Mouse (Mus musculus): ENCODE results near the gene Hprt. TPM values are rescaled to one million over a fixed set of nuclear protein-coding genes. Genes with fewer than 3 reads are reported as not detected.
A peak's percentile ranks its signal among the peaks of the same experiment; 100 is the strongest.

Hprt gene
- polyA plus RNA-seq, 1 experiment: 19.7 TPM

GRCm38 (mm10) chrX:53053885-53054284 is 65.9 kb downstream of the Hprt start:
- TF ChIP-seq CTCF (IDR thresholded peaks at IDR 0.05; ENCODE audit: insufficient read depth, low read length) (no peak), POLR2A (IDR thresholded peaks at IDR 0.05; ENCODE audit: borderline replicate concordance, extremely low read depth, low read depth, low read length) (no peak)
- peaks cover 3% of the 10 kb centered on the region for H3K4me1 ChIP-seq (ENCODE audit: control insufficient read depth, insufficient read depth, low read length)
- DNase-seq: no peak
- no peak overlapping the region for H3K4me3 ChIP-seq (replicated peaks; ENCODE audit: extremely low read depth, low read depth, low read length)
- WGBS: 48% methylated on average over 5 of the region's 5 CpGs

GRCm38 (mm10) chrX:53055771-53056170 is 67.8 kb downstream of the Hprt start:
- 16% methylated on average over 9 of the region's 9 CpGs for WGBS
- DNase-seq: no peak

GRCm38 (mm10) chrX:53056627-53057026 is 68.7 kb downstream of the Hprt start:
- no peak for TF ChIP-seq POLR2A (IDR thresholded peaks at IDR 0.05; ENCODE audit: borderline replicate concordance, extremely low read depth, low read depth, low read length)
- WGBS: 24% methylated on average over 33 of the region's 33 CpGs
- Histone ChIP-seq H3K4me1 (ENCODE audit: control insufficient read depth, insufficient read depth, low read length) (no peaks in the 10 kb centered on the region; the same call in 1 of the 2 replicates), H3K4me3 (replicated peaks; ENCODE audit: extremely low read depth, low read depth, low read length) (peak overlapping the region; percentile 79)
- no peak for DNase-seq

More at GRCm38 (mm10) chrX:53055771-53056170, 67.8 kb downstream of the Hprt start:
- TF ChIP-seq CTCF (IDR thresholded peaks at IDR 0.05; ENCODE audit: insufficient read depth, low read length): no peak
- TF ChIP-seq POLR2A (IDR thresholded peaks at IDR 0.05; ENCODE audit: borderline replicate concordance, extremely low read depth, low read depth, low read length): no peak
- peak overlapping the region; percentile 79 for H3K4me3 ChIP-seq (replicated peaks; ENCODE audit: extremely low read depth, low read depth, low read length)
- peaks cover under 1% of the 10 kb centered on the region; the same call in 1 of the 2 replicates for H3K4me1 ChIP-seq (ENCODE audit: control insufficient read depth, insufficient read depth, low read length)

GRCm38 (mm10) chrX:53057054-53057759 is 69.3 kb downstream of the Hprt start:
- H3K4me1 ChIP-seq (ENCODE audit: control insufficient read depth, insufficient read depth, low read length): no peaks in the 10 kb centered on the region; the same call in 1 of the 2 replicates
- WGBS: 20% methylated on average over 41 of the region's 42 CpGs
- peak; percentile 80 for DNase-seq
- TF ChIP-seq CTCF (IDR thresholded peaks at IDR 0.05; ENCODE audit: insufficient read depth, low read length) (no peak), POLR2A (IDR thresholded peaks at IDR 0.05; ENCODE audit: borderline replicate concordance, extremely low read depth, low read depth, low read length) (no peak; the same call in 1 of the 2 replicates)
- peak overlapping the region; percentile 79 for H3K4me3 ChIP-seq (replicated peaks; ENCODE audit: extremely low read depth, low read depth, low read length)

- Histone ChIP-seq H3K4me1 (ENCODE audit: control insufficient read depth, insufficient read depth, low read length) (no peaks in the 10 kb centered on the region; the same call in 1 of the 2 replicates), H3K4me3 (replicated peaks; ENCODE audit: extremely low read depth, low read depth, low read length) (peak overlapping the region; percentile 47)
- WGBS: 39% methylated on average over 6 of the region's 6 CpGs
- TF ChIP-seq POLR2A (IDR thresholded peaks at IDR 0.05; ENCODE audit: borderline replicate concordance, extremely low read depth, low read depth, low read length) (no peak), CTCF (IDR thresholded peaks at IDR 0.05; ENCODE audit: insufficient read depth, low read length) (no peak)
- no peak for DNase-seq
These were observed 69.8 kb downstream of the Hprt start for GRCm38 (mm10) chrX:53057760-53058090.

GRCm38 (mm10) chrX:53058459-53059280 is 70.7 kb downstream of the Hprt start:
- H3K4me1 ChIP-seq (ENCODE audit: control insufficient read depth, insufficient read depth, low read length): no peaks in the 10 kb centered on the region; the same call in 1 of the 2 replicates
- peak; percentile 25 for DNase-seq
- peak overlapping the region; percentile 55 for H3K4me3 ChIP-seq (replicated peaks; ENCODE audit: extremely low read depth, low read depth, low read length)
- TF ChIP-seq POLR2A (IDR thresholded peaks at IDR 0.05; ENCODE audit: borderline replicate concordance, extremely low read depth, low read depth, low read length) (no peak), CTCF (IDR thresholded peaks at IDR 0.05; ENCODE audit: insufficient read depth, low read length) (no peak)
- WGBS: 23% methylated on average over 33 of the region's 33 CpGs

- WGBS: 43% methylated on average over 11 of the region's 11 CpGs
- no peak overlapping the region for H3K4me3 ChIP-seq (replicated peaks; ENCODE audit: extremely low read depth, low read depth, low read length)
These were observed 71.6 kb downstream of the Hprt start for GRCm38 (mm10) chrX:53059426-53060007.

GRCm38 (mm10) chrX:53064406-53064805 is 76.5 kb downstream of the Hprt start:
- TF ChIP-seq POLR2A (IDR thresholded peaks at IDR 0.05; ENCODE audit: borderline replicate concordance, extremely low read depth, low read depth, low read length): no peak
- TF ChIP-seq CTCF (IDR thresholded peaks at IDR 0.05; ENCODE audit: insufficient read depth, low read length): no peak
- WGBS: 89% methylated on average over 3 of the region's 3 CpGs
- Histone ChIP-seq H3K4me3 (replicated peaks; ENCODE audit: extremely low read depth, low read depth, low read length) (no peak overlapping the region), H3K4me1 (ENCODE audit: control insufficient read depth, insufficient read depth, low read length) (no peaks in the 10 kb centered on the region)
- DNase-seq: no peak

More at GRCm38 (mm10) chrX:53059426-53060007, 71.6 kb downstream of the Hprt start:
- no peak for TF ChIP-seq POLR2A (IDR thresholded peaks at IDR 0.05; ENCODE audit: borderline replicate concordance, extremely low read depth, low read depth, low read length)
- no peak for TF ChIP-seq CTCF (IDR thresholded peaks at IDR 0.05; ENCODE audit: insufficient read depth, low read length)
- DNase-seq: no peak
- no peaks in the 10 kb centered on the region; the same call in 1 of the 2 replicates for H3K4me1 ChIP-seq (ENCODE audit: control insufficient read depth, insufficient read depth, low read length)

Other genes with a start within 250 kb of the Hprt start
- gene Ccdc160, start 196.9 kb upstream of the Hprt start, polyA plus RNA-seq (2012; rRNA removed): 0.17 and 0.20 TPM in 2 replicates
- 1.2 and 2.0 TPM in 2 replicates for gene Phf6, start 75.9 kb upstream of the Hprt start, polyA plus RNA-seq (2012; rRNA removed)